Mouse (Mus musculus) brain, embryonic 14.5 days (tissue): ENCODE measurements at regions not wholly inside any gene's neighbourhood (a gene's known extent, or its start where the extent isn't known, plus 50 kb on each side); places are given as distances from the start of the nearest gene placed in this dataset.

Experiments
- DNase-seq: peaks from one replicate; pipeline ENCODE4 v3.0.0-alpha.2; 2011; ENCODE audit warnings: low read depth
- CTCF ChIP-seq: fragments of 200-500 bp; IDR thresholded peaks from 2 replicates; pipeline ENCODE4 v1.5.1; 2012; ENCODE audit warnings: inconsistent platforms, mild to moderate bottlenecking, moderate library complexity, borderline replicate concordance; ENCODE audit not compliant: insufficient read depth, insufficient read length; ENCODE audit errors: extremely low read depth
- POLR2A ChIP-seq: fragments of 200-500 bp; IDR thresholded peaks from 2 replicates; pipeline ENCODE4 v1.6.1; 2012; ENCODE audit warnings: mild to moderate bottlenecking, inconsistent platforms, borderline replicate concordance; ENCODE audit not compliant: poor library complexity, insufficient read depth, insufficient read length, severe bottlenecking; ENCODE audit errors: extremely low read depth

GRCm38 (mm10) chr1:109471671-109472070, 510.6 kb upstream of the Cdh7 start:
- TF ChIP-seq CTCF (no peak), POLR2A (no peak)
- peak; percentile 85 for DNase-seq

GRCm38 (mm10) chr1:109481387-109481786, 500.8 kb upstream of the Cdh7 start:
- TF ChIP-seq CTCF (no peak), POLR2A (no peak)
- DNase-seq, result peak; percentile 57

- TF ChIP-seq CTCF, result no peak
- TF ChIP-seq POLR2A, result no peak
- DNase-seq, result no peak
Measured at GRCm38 (mm10) chr1:109495936-109496335, 486.3 kb upstream of the Cdh7 start.

GRCm38 (mm10) chr1:109512632-109513259, 469.5 kb upstream of the Cdh7 start:
- DNase-seq, result peak; percentile 92
- TF ChIP-seq POLR2A (no peak), CTCF (no peak)

GRCm38 (mm10) chr1:109514375-109514774, 467.9 kb upstream of the Cdh7 start:
- DNase-seq, result peak; percentile 86
- TF ChIP-seq CTCF (no peak), POLR2A (no peak)
